ENCODE assay signal across 14 mouse cellular contexts in the genomic region with DNA sequence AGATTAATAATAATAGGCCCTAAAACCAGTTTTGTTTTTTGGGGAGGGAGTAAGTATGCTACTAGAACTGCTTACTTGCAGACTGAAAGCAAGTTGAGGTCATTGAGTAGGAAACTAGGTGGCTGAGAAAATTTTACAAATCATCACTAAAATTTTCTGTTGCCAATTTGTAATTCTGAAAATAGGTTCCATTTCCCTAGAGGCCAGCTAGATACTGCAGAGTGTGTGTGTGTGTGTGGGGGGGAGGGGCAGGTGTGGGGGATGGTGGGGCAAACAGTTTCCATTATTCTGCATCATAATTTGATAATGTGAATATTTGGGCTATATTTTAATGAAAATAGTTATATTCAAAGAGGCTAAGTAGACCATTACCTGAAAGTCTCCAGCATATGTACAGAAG.
"Had no signal": no experiment of that assay in that cellular context is flagged by ENCODE, and none has a peak within 500 bp of the region (broad histone marks: within the 10 kb centered on the region; RNA-seq: fewer than 3 reads in every experiment).

No protein-coding gene starts in this region.

- H3K27ac ChIP-seq: left cerebral cortex, adult 2 months; limb, embryonic 10.5 days; liver, embryonic 15.5 days; stomach, embryonic 15.5 days had no signal

- DNase-seq: kidney, adult 8-10 months; kidney, postnatal 25 days; lung, adult 2 months; lung, postnatal 36 days; right cerebral cortex, postnatal 4 days; thymus, adult 2 months; thymus, postnatal 36 days had no signal

- H3K27me3 ChIP-seq: liver, embryonic 15.5 days; stomach, embryonic 15.5 days had no signal

- H3K36me3 ChIP-seq: limb, embryonic 10.5 days; liver, embryonic 15.5 days; stomach, embryonic 15.5 days had no signal

- H3K9me3 ChIP-seq: limb, embryonic 10.5 days; liver, embryonic 15.5 days; stomach, embryonic 15.5 days had no signal

- H3K4me2 ChIP-seq: liver, embryonic 11.5 days; liver, embryonic 15.5 days; stomach, embryonic 15.5 days had no signal

- H3K4me1 ChIP-seq: limb, embryonic 10.5 days; liver, embryonic 15.5 days; stomach, embryonic 15.5 days had no signal

- ATAC-seq: intestine, postnatal 0 days; lung, postnatal 0 days had no signal

- H3K4me3 ChIP-seq: left cerebral cortex, adult 2 months; limb, embryonic 10.5 days; liver, embryonic 15.5 days; stomach, embryonic 15.5 days had no signal

- H3K9ac ChIP-seq: liver, embryonic 15.5 days; stomach, embryonic 15.5 days had no signal
